Mouse (Mus musculus): ENCODE measurements around the gene Rasef. TPM values are rescaled to one million over a fixed set of nuclear protein-coding genes. Genes with fewer than 3 reads are reported as not detected.
"Not testable (repeated sequence)": the region's sequence is repeated elsewhere in the genome, so short reads cannot be mapped to it uniquely, and the experiment has no call there.

Gene Rasef
- polyA plus RNA-seq, 1 experiment from 2014 or later, result 0.61 TPM

DNA sequence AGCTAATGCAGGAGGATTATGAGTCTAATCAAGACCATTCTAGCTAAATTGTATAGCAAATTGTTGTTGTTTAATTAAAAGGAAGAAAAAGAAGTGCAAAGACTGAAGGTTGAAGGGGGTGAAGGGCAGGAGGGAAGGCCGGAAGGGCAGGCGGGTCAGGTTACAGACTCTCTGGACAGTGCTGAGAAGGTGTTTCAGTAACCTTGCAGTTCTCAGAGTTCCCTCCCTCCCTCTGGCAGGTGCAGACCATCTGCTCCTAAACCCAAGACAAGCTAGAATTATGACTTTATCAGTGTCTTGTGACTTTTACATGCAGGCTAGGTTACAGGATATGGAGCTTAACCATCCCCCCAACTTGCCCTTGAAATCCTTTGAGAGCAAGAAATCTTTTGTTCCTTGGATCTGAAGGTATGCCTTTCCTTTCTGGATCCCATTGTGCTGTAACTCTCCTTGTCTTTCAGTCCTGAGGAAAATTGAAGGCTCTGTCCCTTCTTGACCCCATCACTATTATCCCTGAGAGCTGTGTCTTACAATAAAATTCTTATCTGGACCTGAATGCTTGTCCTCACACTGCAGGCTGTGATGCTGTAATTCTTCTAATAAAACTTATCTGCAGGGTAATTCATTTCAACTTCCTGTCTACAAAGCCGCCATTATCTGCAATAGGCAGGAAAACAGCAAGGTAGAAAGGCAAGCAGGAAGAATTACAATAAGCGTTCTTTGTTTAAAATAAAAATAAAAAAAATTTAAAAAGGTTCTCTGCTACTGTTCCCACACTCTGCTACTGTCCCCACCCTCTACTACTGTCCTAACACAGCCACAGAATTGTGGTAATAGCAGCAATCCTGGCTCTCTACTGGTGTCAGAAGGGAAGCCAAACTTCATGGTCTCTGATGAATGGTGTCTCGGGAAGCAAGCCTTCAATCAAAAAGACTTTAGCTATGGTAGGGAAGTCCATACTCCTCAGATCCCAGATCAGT lies 16.7 kb downstream of the Rasef start:
- Histone ChIP-seq H3K27me3 (ENCODE audit: control insufficient read depth, insufficient read depth, low read length) (no peaks in the 10 kb centered on the region), H3K4me2 (ENCODE audit: low read depth) (no peak overlapping the region), H3K4me3 (ENCODE audit: low read depth, low read length) (no peak overlapping the region), H3K36me3 (ENCODE audit: control insufficient read depth, insufficient read depth, low read length) (no peaks in the 10 kb centered on the region), H3K9ac (ENCODE audit: low read length) (no peak overlapping the region), H3K4me1 (ENCODE audit: control insufficient read depth, insufficient read depth, low read length) (no peaks in the 10 kb centered on the region), H3K27ac (ENCODE audit: low read depth, low read length) (no peak overlapping the region), H3K9me3 (ENCODE audit: control insufficient read depth, low read length) (no peaks in the 10 kb centered on the region)
- WGBS, result 62% methylated on average over 5 of the region's 5 CpGs
- ATAC-seq (ENCODE audit: insufficient read depth, low FRiP score, low TSS enrichment), result no peak
- DNase-seq (ENCODE audit: low spot score), result no peak

DNA sequence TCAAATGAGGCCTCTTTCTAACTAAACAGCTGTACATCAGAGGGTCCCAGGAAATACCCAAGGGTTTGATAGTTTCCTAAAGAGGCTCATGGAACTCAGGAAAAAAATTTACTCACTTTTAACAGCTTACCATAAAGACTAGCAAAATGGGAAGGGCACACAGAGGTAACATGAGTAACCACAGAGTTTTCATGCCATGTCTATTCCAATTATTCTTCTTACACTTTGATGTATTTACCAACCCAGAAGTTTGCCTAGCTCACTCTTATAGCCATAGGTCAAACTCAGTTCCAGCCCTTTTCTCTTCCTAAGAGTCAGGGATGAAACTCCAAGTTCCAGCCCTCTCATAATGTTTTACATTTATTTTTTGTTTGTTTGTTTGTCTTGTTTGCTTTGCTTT lies 18.8 kb downstream of the Rasef start:
- no peaks in the 10 kb centered on the region for H3K36me3 ChIP-seq (ENCODE audit: control insufficient read depth, insufficient read depth, low read length)
- H3K27me3 ChIP-seq (ENCODE audit: control insufficient read depth, insufficient read depth, low read length), result no peaks in the 10 kb centered on the region
- H3K9me3 ChIP-seq (ENCODE audit: control insufficient read depth, low read length), result no peaks in the 10 kb centered on the region
- no peak overlapping the region for H3K27ac ChIP-seq (ENCODE audit: low read depth, low read length)
- no peak for DNase-seq (ENCODE audit: low spot score)
- no peak overlapping the region for H3K4me2 ChIP-seq (ENCODE audit: low read depth)
- no peak for ATAC-seq (ENCODE audit: insufficient read depth, low FRiP score, low TSS enrichment)
- H3K4me1 ChIP-seq (ENCODE audit: control insufficient read depth, insufficient read depth, low read length), result no peaks in the 10 kb centered on the region
- no peak overlapping the region for H3K4me3 ChIP-seq (ENCODE audit: low read depth, low read length)
- H3K9ac ChIP-seq (ENCODE audit: low read length), result no peak overlapping the region

DNA sequence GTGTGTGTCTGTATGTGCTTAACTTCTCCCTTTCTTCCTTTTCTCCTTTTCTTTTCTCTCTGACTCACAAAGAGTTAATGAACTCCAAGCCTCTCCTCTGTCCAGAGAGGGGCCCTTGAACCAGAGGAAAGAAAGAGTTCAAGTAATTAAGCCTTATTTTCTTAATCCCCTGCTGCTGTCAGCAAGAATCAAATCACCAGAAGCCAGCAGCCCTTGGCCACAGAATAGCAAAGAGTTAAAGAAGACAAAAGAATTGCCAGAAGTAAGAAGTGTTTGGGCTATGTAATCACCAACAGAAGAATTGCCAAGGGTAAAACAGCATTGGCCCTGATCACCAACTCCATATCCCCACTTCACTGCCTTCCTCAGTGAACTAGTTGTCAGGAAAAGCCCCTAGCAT lies 20.2 kb downstream of the Rasef start:
- Histone ChIP-seq H3K4me1 (ENCODE audit: control insufficient read depth, insufficient read depth, low read length) (no peaks in the 10 kb centered on the region), H3K36me3 (ENCODE audit: control insufficient read depth, insufficient read depth, low read length) (no peaks in the 10 kb centered on the region), H3K27ac (ENCODE audit: low read depth, low read length) (no peak overlapping the region), H3K4me3 (ENCODE audit: low read depth, low read length) (no peak overlapping the region), H3K9me3 (ENCODE audit: control insufficient read depth, low read length) (no peaks in the 10 kb centered on the region), H3K27me3 (ENCODE audit: control insufficient read depth, insufficient read depth, low read length) (no peaks in the 10 kb centered on the region), H3K4me2 (ENCODE audit: low read depth) (no peak overlapping the region), H3K9ac (ENCODE audit: low read length) (no peak overlapping the region)
- ATAC-seq (ENCODE audit: insufficient read depth, low FRiP score, low TSS enrichment) (no peak), DNase-seq (ENCODE audit: low spot score) (no peak)

DNA sequence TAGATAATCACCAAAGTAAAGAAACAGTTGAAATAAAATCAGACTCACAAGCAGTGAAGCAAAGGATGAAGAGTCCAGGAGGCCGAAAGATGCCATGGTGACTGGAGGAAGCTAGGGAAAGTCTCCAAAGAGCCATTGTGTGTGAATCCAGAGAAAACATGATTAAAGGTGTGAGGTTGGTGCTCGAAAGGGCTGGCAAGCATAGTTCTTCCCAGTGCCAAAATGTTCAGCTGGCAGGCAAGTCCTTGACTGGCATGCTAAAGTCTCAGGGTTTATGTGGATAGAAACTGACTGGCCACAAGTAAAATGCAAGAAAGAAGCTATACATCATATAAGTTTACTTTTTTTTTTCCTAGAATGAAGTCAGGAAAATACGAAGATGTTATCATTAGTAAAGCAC lies 22.6 kb downstream of the Rasef start:
- no peaks in the 10 kb centered on the region for H3K9me3 ChIP-seq (ENCODE audit: control insufficient read depth, low read length)
- no peak overlapping the region for H3K4me3 ChIP-seq (ENCODE audit: low read depth, low read length)
- no peak overlapping the region for H3K4me2 ChIP-seq (ENCODE audit: low read depth)
- H3K9ac ChIP-seq (ENCODE audit: low read length), result no peak overlapping the region
- 86% methylated on average over 3 of the region's 3 CpGs for WGBS
- H3K4me1 ChIP-seq (ENCODE audit: control insufficient read depth, insufficient read depth, low read length), result no peaks in the 10 kb centered on the region
- DNase-seq (ENCODE audit: low spot score), result no peak
- no peaks in the 10 kb centered on the region for H3K36me3 ChIP-seq (ENCODE audit: control insufficient read depth, insufficient read depth, low read length)
- H3K27ac ChIP-seq (ENCODE audit: low read depth, low read length), result no peak overlapping the region
- no peak for ATAC-seq (ENCODE audit: insufficient read depth, low FRiP score, low TSS enrichment)
- no peaks in the 10 kb centered on the region for H3K27me3 ChIP-seq (ENCODE audit: control insufficient read depth, insufficient read depth, low read length)

GRCm38 (mm10) chr4:73748219-73748618 lies 42.6 kb downstream of the Rasef start:
- ATAC-seq (ENCODE audit: insufficient read depth, low FRiP score, low TSS enrichment), result no peak
- no peak overlapping the region for H3K27ac ChIP-seq (ENCODE audit: low read depth, low read length)
- H3K9ac ChIP-seq (ENCODE audit: low read length), result no peak overlapping the region
- H3K36me3 ChIP-seq (ENCODE audit: control insufficient read depth, insufficient read depth, low read length), result no peaks in the 10 kb centered on the region
- DNase-seq (ENCODE audit: low spot score), result no peak
- H3K4me3 ChIP-seq (ENCODE audit: low read depth, low read length), result no peak overlapping the region
- no peaks in the 10 kb centered on the region for H3K9me3 ChIP-seq (ENCODE audit: control insufficient read depth, low read length)
- no peak overlapping the region for H3K4me2 ChIP-seq (ENCODE audit: low read depth)
- no peaks in the 10 kb centered on the region for H3K27me3 ChIP-seq (ENCODE audit: control insufficient read depth, insufficient read depth, low read length)
- H3K4me1 ChIP-seq (ENCODE audit: control insufficient read depth, insufficient read depth, low read length), result no peaks in the 10 kb centered on the region
- 91% methylated on average over 5 of the region's 5 CpGs for WGBS

DNA sequence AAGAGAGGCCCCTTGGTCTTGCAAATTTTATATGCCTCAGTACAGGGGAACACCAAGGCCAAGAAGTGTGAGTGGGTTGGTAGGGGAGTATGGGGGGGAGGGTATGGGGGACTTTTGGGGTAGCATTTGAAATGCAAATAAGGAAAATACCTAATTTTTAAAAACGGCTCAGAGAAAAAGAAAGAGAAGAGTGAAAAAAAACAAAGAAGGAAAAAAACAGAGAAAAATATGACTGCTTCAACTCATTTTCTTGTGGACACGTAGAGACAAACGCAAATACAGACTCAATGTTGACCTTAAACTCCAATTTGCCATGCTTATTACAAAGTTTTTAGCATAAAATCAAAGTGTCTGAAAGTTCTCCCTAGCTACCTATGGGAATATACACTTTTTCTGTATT lies 51.4 kb downstream of the Rasef start:
- no peak overlapping the region for H3K4me3 ChIP-seq (ENCODE audit: low read depth, low read length)
- no peak overlapping the region for H3K4me2 ChIP-seq (ENCODE audit: low read depth)
- no peak for ATAC-seq (ENCODE audit: insufficient read depth, low FRiP score, low TSS enrichment)
- H3K27ac ChIP-seq (ENCODE audit: low read depth, low read length), result no peak overlapping the region
- H3K9me3 ChIP-seq (ENCODE audit: control insufficient read depth, low read length), result no peaks in the 10 kb centered on the region
- H3K4me1 ChIP-seq (ENCODE audit: control insufficient read depth, insufficient read depth, low read length), result no peaks in the 10 kb centered on the region
- WGBS, result 81% methylated on average over 3 of the region's 3 CpGs
- DNase-seq (ENCODE audit: low spot score), result no peak
- H3K9ac ChIP-seq (ENCODE audit: low read length), result no peak overlapping the region
- H3K27me3 ChIP-seq (ENCODE audit: control insufficient read depth, insufficient read depth, low read length), result no peaks in the 10 kb centered on the region
- H3K36me3 ChIP-seq (ENCODE audit: control insufficient read depth, insufficient read depth, low read length), result no peaks in the 10 kb centered on the region

GRCm38 (mm10) chr4:73719819-73720218 lies 71.0 kb downstream of the Rasef start:
- H3K9me3 ChIP-seq (ENCODE audit: control insufficient read depth, low read length), result no peaks in the 10 kb centered on the region
- H3K27me3 ChIP-seq (ENCODE audit: control insufficient read depth, insufficient read depth, low read length), result no peaks in the 10 kb centered on the region
- no peaks in the 10 kb centered on the region for H3K4me1 ChIP-seq (ENCODE audit: control insufficient read depth, insufficient read depth, low read length)
- DNase-seq (ENCODE audit: low spot score) (no peak), ATAC-seq (ENCODE audit: insufficient read depth, low FRiP score, low TSS enrichment) (no peak)
- H3K9ac ChIP-seq (ENCODE audit: low read length), result no peak overlapping the region
- H3K4me2 ChIP-seq (ENCODE audit: low read depth), result no peak overlapping the region
- no peak overlapping the region for H3K27ac ChIP-seq (ENCODE audit: low read depth, low read length)
- no peaks in the 10 kb centered on the region for H3K36me3 ChIP-seq (ENCODE audit: control insufficient read depth, insufficient read depth, low read length)
- H3K4me3 ChIP-seq (ENCODE audit: low read depth, low read length), result no peak overlapping the region

GRCm38 (mm10) chr4:73718761-73719160 lies 72.0 kb downstream of the Rasef start:
- Histone ChIP-seq H3K9me3 (ENCODE audit: control insufficient read depth, low read length) (no peaks in the 10 kb centered on the region), H3K4me2 (ENCODE audit: low read depth) (no peak overlapping the region), H3K36me3 (ENCODE audit: control insufficient read depth, insufficient read depth, low read length) (no peaks in the 10 kb centered on the region), H3K4me1 (ENCODE audit: control insufficient read depth, insufficient read depth, low read length) (no peaks in the 10 kb centered on the region), H3K27ac (ENCODE audit: low read depth, low read length) (no peak overlapping the region), H3K27me3 (ENCODE audit: control insufficient read depth, insufficient read depth, low read length) (no peaks in the 10 kb centered on the region), H3K4me3 (ENCODE audit: low read depth, low read length) (no peak overlapping the region), H3K9ac (ENCODE audit: low read length) (no peak overlapping the region)
- no peak for DNase-seq (ENCODE audit: low spot score)
- no peak for ATAC-seq (ENCODE audit: insufficient read depth, low FRiP score, low TSS enrichment)
- WGBS, result 93% methylated on average over 1 of the region's 1 CpGs

DNA sequence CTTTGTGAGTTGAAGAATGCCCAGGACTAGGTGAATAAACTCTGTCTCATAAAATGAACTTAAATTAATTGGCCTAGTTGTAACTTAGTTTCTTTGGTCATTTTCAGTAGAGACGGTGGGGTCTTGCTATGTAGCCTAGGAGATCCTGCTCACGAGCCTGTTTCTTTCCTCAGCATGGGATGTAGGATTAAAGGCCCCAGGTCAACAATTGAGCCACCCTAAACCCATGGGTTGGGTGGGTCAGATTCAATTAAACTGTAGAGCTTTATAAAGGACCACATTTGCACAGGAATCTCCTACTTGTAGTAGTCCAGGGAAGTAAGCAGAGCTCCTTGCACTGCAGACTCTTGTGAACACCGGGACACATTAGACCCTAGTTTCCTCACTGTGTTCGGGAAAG lies 107.6 kb downstream of the Rasef start, which contains the start of gene Gm428:
Gm428 (plus strand) TSS at position 301 of the 400 bp plus-strand sequence.
- not testable (repeated sequence) for H3K27me3 ChIP-seq (ENCODE audit: control insufficient read depth, insufficient read depth, low read length); ATAC-seq (ENCODE audit: insufficient read depth, low FRiP score, low TSS enrichment); H3K4me3 ChIP-seq (ENCODE audit: low read depth, low read length); DNase-seq (ENCODE audit: low spot score); H3K27ac ChIP-seq (ENCODE audit: low read depth, low read length); H3K36me3 ChIP-seq (ENCODE audit: control insufficient read depth, insufficient read depth, low read length); H3K4me2 ChIP-seq (ENCODE audit: low read depth); H3K9me3 ChIP-seq (ENCODE audit: control insufficient read depth, low read length); H3K9ac ChIP-seq (ENCODE audit: low read length); H3K4me1 ChIP-seq (ENCODE audit: control insufficient read depth, insufficient read depth, low read length)
- WGBS, result 80% methylated on average over 1 of the region's 4 CpGs
